Mouse (Mus musculus) gastrocnemius, postnatal 4 days (tissue): ENCODE measurements around the gene Ccdc182. TPM values are rescaled to one million over a fixed set of nuclear protein-coding genes. Genes with fewer than 3 reads are reported as not detected.
A peak's percentile ranks its signal among the peaks of the same experiment; 100 is the strongest.

Experiments used
- DNase-seq, 2 experiments: peaks; one replicate each; pipeline ENCODE4 v3.0.0; 2021 to 2022; ENCODE audit warnings: low spot score in 2 of 2, mixed read lengths in 2 of 2
- long read RNA-seq, 2 experiments: library from polyadenylated mRNA; stranded (forward); transcript quantifications; one replicate each; pipeline ENCODE4 v2.0.0; 2021
- total RNA-seq, 2 experiments: library from RNA; stranded (reverse); gene quantifications; 2 replicates each; pipeline ENCODE4 v1.2.3; 2021

Gene Ccdc182
- total RNA-seq: not detected
- long read RNA-seq, experiment 1: 0 reads
- long read RNA-seq, experiment 2: 0 reads

- DNase-seq: no peak
These were observed at the start of gene Ccdc182 for GRCm38 (mm10) chr11:88293631-88294393. Ccdc182 (plus strand) TSS chr11:88294058.

- no peak for DNase-seq
These were observed 48.2 kb upstream of the Ccdc182 start for GRCm38 (mm10) chr11:88245581-88246170.

GRCm38 (mm10) chr11:88248636-88249035 is 45.2 kb upstream of the Ccdc182 start:
- no peak for DNase-seq

- DNase-seq: no peak
These were observed 43.3 kb upstream of the Ccdc182 start for GRCm38 (mm10) chr11:88250568-88250967.

- DNase-seq: no peak
These were observed 42.6 kb upstream of the Ccdc182 start for GRCm38 (mm10) chr11:88251295-88251694.

GRCm38 (mm10) chr11:88251972-88252766 is 41.7 kb upstream of the Ccdc182 start:
- DNase-seq: peak; percentile 85

- peak in 1 of 2 experiments; percentile 44 for DNase-seq
These were observed 40.9 kb upstream of the Ccdc182 start for GRCm38 (mm10) chr11:88252767-88253513.

- no peak for DNase-seq
These were observed 40.2 kb upstream of the Ccdc182 start for GRCm38 (mm10) chr11:88253514-88254167.

- no peak for DNase-seq
These were observed 36.2 kb upstream of the Ccdc182 start for GRCm38 (mm10) chr11:88257700-88258099.

GRCm38 (mm10) chr11:88258212-88258611 is 35.6 kb upstream of the Ccdc182 start:
- no peak for DNase-seq

- DNase-seq: no peak
These were observed 33.4 kb upstream of the Ccdc182 start for GRCm38 (mm10) chr11:88260463-88260862.

- no peak for DNase-seq
These were observed 29.0 kb upstream of the Ccdc182 start for GRCm38 (mm10) chr11:88264889-88265288.

- no peak for DNase-seq
These were observed 27.5 kb upstream of the Ccdc182 start for GRCm38 (mm10) chr11:88266311-88266710.

GRCm38 (mm10) chr11:88271870-88272269 is 22.0 kb upstream of the Ccdc182 start:
- DNase-seq: no peak

GRCm38 (mm10) chr11:88274111-88274879 is 19.6 kb upstream of the Ccdc182 start:
- no peak for DNase-seq

- no peak for DNase-seq
These were observed 18.9 kb upstream of the Ccdc182 start for GRCm38 (mm10) chr11:88274901-88275498.

- DNase-seq: no peak
These were observed 17.9 kb upstream of the Ccdc182 start for GRCm38 (mm10) chr11:88275949-88276348.

GRCm38 (mm10) chr11:88276534-88277308 is 17.1 kb upstream of the Ccdc182 start:
- DNase-seq: no peak

- no peak for DNase-seq
These were observed 14.9 kb upstream of the Ccdc182 start for GRCm38 (mm10) chr11:88279006-88279405.
